Mouse (Mus musculus): Measurements from ENCODE around the gene Rev1.

Gene Rev1

DNA sequence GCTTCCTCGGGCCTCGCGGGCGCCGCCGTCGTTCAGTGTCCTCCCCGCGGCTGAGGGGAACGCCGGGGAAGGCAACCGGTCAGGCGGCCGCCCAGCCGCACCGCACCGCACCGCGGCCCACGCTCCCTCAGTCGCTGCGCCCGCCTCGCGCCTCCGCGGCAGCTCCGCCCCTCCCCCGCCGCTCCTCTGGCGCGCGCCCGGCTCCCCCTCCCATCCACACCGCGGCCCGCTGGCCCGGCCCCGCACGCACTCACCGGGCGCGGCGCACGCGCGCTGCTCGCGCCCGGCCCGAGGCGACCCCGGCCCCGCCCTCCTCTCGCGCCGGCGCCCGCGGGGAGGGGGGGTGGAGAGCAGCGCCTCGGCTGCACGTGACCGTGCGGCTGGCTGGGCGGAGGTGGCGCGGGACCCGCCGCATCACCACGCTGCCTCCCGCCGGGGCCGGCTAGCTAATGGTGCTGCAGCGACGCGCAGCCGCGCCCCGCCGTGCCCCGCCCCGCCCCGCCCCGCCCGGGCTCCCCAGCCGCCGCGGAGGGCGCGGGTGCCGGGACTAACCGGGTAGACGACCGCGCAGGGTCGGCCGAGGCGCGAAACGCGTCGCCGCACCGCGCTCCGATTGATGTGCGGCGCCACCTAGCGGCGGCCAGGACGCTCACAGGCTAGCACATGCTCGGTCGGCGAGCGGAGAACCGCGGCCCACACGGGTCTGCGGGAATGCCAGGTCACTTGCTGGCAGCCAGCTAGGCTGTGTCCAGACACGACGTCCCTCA lies at the start of gene Rev1:
Gene Rev1 (minus strand): TSS at position 301 of the 767 bp plus-strand sequence.
- DNase-seq = peak; percentile 90 to 93

DNA sequence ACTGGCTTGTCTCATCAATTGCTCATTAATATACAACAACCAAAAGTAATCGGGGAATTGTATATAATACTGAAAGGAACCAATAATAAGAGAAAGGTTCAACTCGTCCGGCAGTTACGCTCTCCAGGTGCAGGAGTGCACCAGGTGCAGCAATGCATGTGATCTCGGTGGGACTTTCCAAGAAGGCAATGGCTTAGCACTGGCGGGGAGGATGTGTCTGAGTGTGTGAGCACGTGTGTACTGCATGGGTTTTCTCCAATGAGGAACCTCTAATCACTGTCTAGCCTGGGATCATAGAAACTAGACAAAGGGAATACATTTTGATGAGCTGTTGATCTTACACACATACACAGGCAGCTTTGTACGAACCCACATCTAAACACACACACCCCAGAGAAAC lies 49.3 kb upstream of the Rev1 start:
- no peak for DNase-seq

DNA sequence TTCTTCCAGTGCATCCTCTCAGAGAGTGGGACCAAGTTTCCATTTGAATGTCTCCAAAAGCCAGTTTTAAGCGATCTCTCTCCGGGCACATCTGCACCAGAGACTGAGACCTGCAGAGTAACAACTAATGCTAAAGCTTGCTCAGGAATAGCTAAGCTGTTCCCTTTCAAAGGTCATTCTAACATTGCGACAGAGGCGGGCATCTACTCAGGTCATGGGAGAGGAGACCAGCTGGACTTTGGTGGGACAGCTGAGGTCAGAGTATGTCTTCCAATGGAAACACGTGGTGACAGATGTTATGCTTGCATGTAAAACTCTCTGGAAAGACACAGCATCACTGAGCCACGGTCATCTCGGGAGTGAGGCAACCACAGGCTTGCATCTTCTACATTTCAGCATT lies 46.5 kb upstream of the Rev1 start:
- DNase-seq = no peak

DNA sequence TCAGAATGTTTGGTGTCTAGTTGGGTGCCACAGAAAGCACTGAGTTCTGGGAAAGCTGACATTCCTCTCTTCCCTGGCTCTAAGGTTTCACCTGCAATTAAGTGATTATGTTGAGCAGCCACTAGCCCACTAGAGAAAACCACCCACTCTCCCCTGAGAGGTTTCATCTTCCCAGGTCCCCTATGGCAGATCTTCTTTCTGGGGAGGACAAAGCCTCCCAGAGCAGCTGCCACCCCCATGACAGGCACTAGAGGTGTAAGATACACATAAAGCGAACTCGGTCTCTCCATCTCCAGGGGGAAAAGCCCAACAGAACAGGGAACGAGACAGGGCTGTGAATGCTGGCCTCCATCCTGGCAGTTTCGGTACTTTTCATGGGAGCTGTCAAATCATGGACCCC lies 42.3 kb upstream of the Rev1 start:
- DNase-seq = no peak

DNA sequence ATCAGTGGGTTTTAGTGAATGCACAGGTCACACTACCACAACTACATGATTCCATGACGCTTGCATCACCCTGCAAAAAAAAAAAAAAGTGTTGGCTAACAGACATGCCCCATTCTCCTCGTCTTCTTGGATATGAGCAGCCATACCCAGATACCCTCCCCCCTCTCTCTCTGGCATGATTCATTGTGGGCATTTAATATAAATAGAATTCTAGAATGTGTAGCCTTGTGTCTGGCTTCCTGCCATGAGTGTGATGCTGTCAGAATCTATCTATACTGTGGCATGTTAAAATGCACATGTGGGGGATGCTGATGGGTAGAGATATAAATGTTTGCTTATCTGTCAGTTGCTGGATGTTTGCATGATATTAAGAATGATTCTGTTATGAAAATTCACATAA lies 36.1 kb upstream of the Rev1 start:
- no peak for DNase-seq

DNA sequence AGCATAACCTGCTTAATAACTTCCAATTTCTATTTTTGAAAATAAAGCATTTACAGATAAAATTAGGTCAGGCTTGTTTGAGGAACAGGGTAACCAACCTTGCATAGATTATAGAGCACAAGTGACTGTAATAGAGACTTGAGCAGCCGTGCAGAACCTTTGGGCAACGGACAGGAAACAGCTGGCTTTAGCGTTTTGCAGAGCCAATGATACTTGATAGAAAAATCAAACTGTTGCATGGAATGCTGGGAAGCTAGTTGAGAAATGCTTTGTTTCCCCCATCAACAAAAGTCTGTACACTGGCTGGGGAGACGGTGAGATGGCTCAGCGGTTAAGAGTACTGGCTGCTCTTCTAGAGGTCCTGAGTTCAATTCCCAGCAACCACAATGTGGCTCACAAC lies 20.5 kb upstream of the Rev1 start:
- DNase-seq = peak; percentile 24 to 30

GRCm38 (mm10) chr1:38146008-38146407 lies 16.4 kb upstream of the Rev1 start:
- no peak for DNase-seq

GRCm38 (mm10) chr1:38141371-38141770 lies 11.8 kb upstream of the Rev1 start:
- DNase-seq = no peak

DNA sequence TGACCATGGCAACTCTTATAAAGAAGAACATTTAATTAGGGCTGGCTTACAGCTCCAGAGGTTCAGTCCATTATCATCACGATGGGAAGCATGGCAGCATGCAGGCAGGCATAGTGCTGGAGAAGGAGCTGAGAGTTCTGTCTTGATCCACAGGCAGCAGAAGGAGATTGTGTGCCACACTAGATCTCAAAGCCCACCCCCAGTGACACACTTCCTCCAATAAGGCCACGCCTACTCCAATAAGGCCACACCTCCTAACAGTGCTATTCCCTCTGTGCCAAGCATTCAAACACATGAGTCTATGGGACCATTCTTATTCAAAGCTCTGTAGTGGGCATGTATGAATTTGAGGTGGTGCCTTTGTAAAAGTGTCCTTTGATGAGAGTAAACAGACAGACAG lies 11.3 kb upstream of the Rev1 start:
- DNase-seq = peak; percentile 38 to 41

DNA sequence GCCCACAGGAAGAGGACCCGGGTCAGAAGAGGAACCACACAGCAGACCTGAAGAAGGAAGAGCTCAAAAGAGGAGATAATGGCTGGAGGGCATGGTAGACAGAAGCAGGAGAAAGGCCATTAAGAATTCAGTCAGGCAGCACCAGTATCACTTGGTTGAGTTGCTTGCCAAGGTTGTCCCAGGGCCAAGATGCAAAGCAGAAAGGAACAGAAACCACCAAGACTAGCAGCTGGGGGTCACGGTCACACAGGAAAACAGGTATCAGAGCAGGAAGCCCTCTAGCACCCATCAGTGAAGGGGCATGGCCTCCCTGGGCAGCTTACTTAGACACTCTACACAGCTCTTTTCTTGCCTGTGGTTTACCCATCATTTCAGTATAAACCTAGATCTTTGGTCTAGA lies 9.8 kb upstream of the Rev1 start:
- DNase-seq = peak; percentile 46 to 53

- DNase-seq = no peak
Measured at GRCm38 (mm10) chr1:38132942-38133341, 3.3 kb upstream of the Rev1 start.

- no peak for DNase-seq
Measured at GRCm38 (mm10) chr1:38130715-38131483, 1.3 kb upstream of the Rev1 start.

GRCm38 (mm10) chr1:38128919-38129436 lies 623 bp downstream of the Rev1 start:
- DNase-seq = peak; percentile 55 to 63

GRCm38 (mm10) chr1:38127036-38127435 lies 2.6 kb downstream of the Rev1 start:
- no peak for DNase-seq

GRCm38 (mm10) chr1:38126426-38126825 lies 3.2 kb downstream of the Rev1 start:
- DNase-seq = no peak

GRCm38 (mm10) chr1:38124261-38124660 lies 5.3 kb downstream of the Rev1 start:
- no peak for DNase-seq

- DNase-seq = no peak
Measured at GRCm38 (mm10) chr1:38120877-38121276, 8.7 kb downstream of the Rev1 start.

GRCm38 (mm10) chr1:38118624-38119023 lies 11.0 kb downstream of the Rev1 start:
- no peak for DNase-seq

DNA sequence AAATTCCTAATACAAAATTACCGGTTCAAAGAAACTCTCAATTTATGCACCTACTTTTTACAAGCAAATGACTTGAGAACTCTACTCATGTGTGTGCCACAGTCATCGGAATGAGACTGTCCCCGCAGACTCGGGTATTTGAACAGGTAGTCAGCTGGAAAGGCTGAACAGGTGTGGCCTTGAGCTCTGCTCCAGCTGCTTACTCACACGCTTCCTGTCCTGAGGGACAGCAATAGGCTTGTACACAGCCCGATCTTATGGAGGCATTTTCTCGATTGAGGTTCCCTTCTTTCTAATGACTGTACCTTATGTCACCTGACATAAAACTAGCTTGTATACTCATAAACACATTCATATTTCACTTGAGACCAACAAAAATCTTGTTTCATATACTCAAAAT lies 19.8 kb downstream of the Rev1 start:
- DNase-seq = no peak

- no peak for DNase-seq
Measured at GRCm38 (mm10) chr1:38103813-38104212, 25.8 kb downstream of the Rev1 start.

- no peak for DNase-seq
Measured at GRCm38 (mm10) chr1:38103214-38103613, 26.4 kb downstream of the Rev1 start.

DNA sequence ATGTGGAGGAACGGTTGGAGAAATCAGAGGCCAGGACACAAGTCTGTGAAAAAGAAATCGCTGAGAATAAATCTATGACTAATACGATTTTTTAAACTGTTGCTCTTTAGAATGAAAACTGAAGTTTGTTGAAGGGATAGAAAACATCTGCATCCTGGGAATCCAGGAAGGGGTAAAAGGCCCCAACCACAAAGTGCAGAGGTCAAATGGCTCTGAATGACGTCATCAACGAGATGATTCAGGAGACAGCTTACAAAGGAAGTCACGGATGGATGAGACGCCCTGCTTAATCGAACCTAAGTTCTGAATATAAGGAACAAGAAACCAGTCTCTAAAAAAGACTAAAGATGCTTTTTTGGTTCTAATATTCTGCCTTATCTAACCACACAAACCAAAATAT lies 48.3 kb downstream of the Rev1 start:
- no peak for DNase-seq

- no peak for DNase-seq
Measured at GRCm38 (mm10) chr1:38071326-38071725, 58.3 kb downstream of the Rev1 start.

GRCm38 (mm10) chr1:38067276-38067675 lies 62.3 kb downstream of the Rev1 start:
- no peak for DNase-seq
